Mouse (Mus musculus): ENCODE results near the gene Slc39a2.

Gene Slc39a2

GRCm38 (mm10) chr14:51929309-51929943 lies 36.7 kb downstream of the Slc39a2 start:
- ATAC-seq (ENCODE audit: insufficient number of reproducible peaks, low FRiP score, low TSS enrichment) = 0 out of 2 replicates have a peak, but pooled peaks have one; percentile 26

GRCm38 (mm10) chr14:51929968-51930367 lies 37.3 kb downstream of the Slc39a2 start:
- ATAC-seq (ENCODE audit: insufficient number of reproducible peaks, low FRiP score, low TSS enrichment) = no peak

- peak; percentile 72 for ATAC-seq (ENCODE audit: insufficient number of reproducible peaks, low FRiP score, low TSS enrichment)
These were observed 38.1 kb downstream of the Slc39a2 start for GRCm38 (mm10) chr14:51930824-51931223.

- ATAC-seq (ENCODE audit: insufficient number of reproducible peaks, low FRiP score, low TSS enrichment) = no peak
These were observed 39.7 kb downstream of the Slc39a2 start for GRCm38 (mm10) chr14:51932092-51933020.

- ATAC-seq (ENCODE audit: insufficient number of reproducible peaks, low FRiP score, low TSS enrichment) = no peak
These were observed 46.3 kb downstream of the Slc39a2 start for GRCm38 (mm10) chr14:51939005-51939404.

- ATAC-seq (ENCODE audit: insufficient number of reproducible peaks, low FRiP score, low TSS enrichment) = no peak
These were observed 48.4 kb downstream of the Slc39a2 start for GRCm38 (mm10) chr14:51940944-51941560.

GRCm38 (mm10) chr14:51941577-51941976 lies 48.9 kb downstream of the Slc39a2 start:
- ATAC-seq (ENCODE audit: insufficient number of reproducible peaks, low FRiP score, low TSS enrichment) = no peak

GRCm38 (mm10) chr14:51942236-51942635 lies 49.5 kb downstream of the Slc39a2 start:
- ATAC-seq (ENCODE audit: insufficient number of reproducible peaks, low FRiP score, low TSS enrichment) = no peak

- no peak for ATAC-seq (ENCODE audit: insufficient number of reproducible peaks, low FRiP score, low TSS enrichment)
These were observed 50.6 kb downstream of the Slc39a2 start for GRCm38 (mm10) chr14:51943336-51943735.

Data from cerebellum, adult (tissue).